Mouse (Mus musculus): ENCODE results near the gene Znrf1.

Gene Znrf1

GRCm38 (mm10) chr8:111631589-111631988 lies 95.7 kb downstream of the Znrf1 start:
- DNase-seq (ENCODE audit: low spot score) = no peak

GRCm38 (mm10) chr8:111632976-111633375 lies 97.1 kb downstream of the Znrf1 start:
- no peak for DNase-seq (ENCODE audit: low spot score)

GRCm38 (mm10) chr8:111638086-111638485 lies 102.2 kb downstream of the Znrf1 start:
- DNase-seq (ENCODE audit: low spot score) = no peak

DNA sequence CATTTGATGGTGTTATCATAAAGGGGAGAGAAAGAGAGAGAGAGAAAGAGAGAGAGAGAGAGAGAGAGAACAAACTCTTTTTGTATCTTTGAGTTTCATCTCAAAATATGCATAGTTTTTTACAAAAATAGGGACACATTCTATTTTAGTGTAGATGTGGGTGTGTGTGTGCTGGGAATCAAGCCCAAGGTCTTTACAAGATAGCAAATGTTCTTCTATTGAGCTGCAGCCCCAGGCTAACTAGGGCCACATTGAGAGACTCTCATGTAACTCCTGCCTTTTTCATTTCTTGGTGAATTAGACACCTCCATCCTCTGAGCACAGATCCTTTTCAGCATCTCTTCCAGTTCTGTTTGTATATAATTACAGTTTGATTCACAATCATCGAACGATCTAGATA lies 105.2 kb downstream of the Znrf1 start:
- DNase-seq (ENCODE audit: low spot score) = no peak

DNA sequence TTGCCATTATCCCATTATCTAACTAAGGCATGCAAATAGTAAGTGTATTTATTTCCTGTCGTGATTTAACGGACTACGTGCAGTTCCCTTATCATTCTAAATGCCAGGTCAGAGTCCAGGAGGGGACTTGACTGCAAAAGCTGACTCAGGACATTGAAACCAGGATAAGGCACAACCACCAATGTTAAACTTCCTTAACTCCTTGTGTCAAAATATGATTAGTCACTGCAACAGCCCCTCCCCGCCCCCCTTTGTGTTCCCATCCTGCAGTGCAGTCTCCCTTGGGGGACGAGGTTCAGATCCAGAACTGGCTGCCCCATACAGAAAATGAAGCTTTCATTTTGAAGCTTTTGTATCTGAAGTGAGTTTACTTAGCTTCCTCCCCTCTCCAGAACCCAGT lies 106.6 kb downstream of the Znrf1 start:
- no peak for DNase-seq (ENCODE audit: low spot score)

- DNase-seq (ENCODE audit: low spot score) = no peak
Observed at GRCm38 (mm10) chr8:111642939-111643263, 107.0 kb downstream of the Znrf1 start.

DNA sequence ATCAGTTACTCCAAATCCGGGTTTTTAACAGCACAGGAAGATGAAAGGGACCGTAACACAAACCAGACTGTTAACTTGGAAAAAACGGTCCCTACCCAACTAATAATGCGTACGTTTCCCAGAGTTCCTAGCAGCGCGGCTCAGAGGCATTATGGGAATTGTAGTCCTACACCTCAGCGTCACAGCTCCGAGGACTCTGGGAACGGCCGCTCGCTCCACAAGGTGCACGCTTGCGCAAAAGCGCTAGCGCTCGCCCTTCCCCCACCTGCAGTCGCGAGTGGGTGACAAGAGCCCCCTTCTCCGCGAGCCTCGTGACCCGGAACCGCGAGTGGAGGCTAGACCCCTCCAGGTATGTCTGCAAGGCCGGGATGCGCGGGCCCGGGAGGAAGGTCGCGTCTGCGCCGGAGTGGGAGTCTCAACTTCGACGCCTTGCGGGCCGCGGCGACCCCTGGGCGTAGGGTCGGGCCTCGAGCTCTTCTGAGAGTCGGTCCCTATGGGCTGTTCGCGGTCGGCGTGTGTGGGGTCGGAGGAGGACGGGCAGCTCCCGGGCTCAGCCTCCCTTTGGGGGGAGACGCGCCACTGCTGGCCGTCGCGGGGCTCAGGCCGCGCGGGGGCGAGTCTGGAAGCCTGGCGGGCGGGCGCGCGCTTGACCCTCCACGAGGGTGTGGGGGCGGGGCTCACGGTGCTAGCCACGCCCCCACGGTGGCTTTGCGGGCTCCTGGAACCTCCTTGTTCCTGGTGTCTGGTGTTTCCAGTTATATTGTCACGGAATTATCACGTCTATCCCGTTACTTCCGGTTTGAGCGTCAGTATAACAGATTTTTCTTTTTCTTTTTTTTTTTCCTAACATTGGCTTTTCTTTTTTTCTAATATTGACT lies 107.6 kb downstream of the Znrf1 start, which contains the start of gene Zfp1:
Zfp1 (plus strand) TSS at position 138 of the 878 bp plus-strand sequence.
- peak; percentile 77 for DNase-seq (ENCODE audit: low spot score)

- DNase-seq (ENCODE audit: low spot score) = peak; percentile 36
Observed at GRCm38 (mm10) chr8:111644286-111645051, 108.6 kb downstream of the Znrf1 start.

- no peak for DNase-seq (ENCODE audit: low spot score)
Observed at GRCm38 (mm10) chr8:111645715-111646114, 109.8 kb downstream of the Znrf1 start.

- DNase-seq (ENCODE audit: low spot score) = no peak
Observed at GRCm38 (mm10) chr8:111648834-111649233, 112.9 kb downstream of the Znrf1 start.

DNA sequence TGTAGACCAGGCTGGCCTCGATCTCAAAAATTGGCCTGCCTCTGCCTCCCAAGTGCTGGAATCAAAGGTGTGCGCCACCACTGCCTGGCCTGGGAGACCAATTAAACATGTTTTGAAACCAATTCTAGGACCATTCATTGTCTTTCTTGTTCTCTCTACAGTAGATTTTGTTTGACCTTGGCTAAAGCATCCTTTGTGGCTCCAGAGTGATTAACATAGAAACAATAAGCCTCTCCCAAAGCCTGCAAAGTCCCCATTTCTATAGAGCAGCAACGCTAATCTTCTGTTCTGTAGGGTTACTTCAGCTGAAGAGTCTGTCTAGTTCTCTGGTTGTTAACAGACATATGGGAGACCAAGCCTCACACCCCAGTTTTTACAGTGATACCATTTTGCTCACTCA lies 114.8 kb downstream of the Znrf1 start:
- no peak for DNase-seq (ENCODE audit: low spot score)

DNA sequence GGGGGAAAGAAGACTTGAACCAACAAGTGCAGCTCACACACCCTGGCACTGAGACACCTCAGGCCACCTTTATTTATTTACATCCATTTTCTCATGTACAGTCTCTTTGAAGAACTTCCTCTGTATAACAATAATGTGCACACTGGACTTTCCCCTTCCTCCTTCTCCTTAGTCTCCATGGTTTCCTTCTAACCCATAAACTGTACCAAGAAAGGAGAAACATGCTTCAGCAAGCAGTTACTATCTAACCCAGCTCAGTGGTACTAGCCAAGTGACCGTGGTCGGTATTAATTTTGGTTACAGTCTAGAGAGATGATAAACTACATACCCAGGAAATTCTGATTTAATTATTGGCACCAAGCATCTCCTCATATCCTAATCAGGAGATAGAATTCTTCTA lies 117.6 kb downstream of the Znrf1 start:
- DNase-seq (ENCODE audit: low spot score) = no peak

DNA sequence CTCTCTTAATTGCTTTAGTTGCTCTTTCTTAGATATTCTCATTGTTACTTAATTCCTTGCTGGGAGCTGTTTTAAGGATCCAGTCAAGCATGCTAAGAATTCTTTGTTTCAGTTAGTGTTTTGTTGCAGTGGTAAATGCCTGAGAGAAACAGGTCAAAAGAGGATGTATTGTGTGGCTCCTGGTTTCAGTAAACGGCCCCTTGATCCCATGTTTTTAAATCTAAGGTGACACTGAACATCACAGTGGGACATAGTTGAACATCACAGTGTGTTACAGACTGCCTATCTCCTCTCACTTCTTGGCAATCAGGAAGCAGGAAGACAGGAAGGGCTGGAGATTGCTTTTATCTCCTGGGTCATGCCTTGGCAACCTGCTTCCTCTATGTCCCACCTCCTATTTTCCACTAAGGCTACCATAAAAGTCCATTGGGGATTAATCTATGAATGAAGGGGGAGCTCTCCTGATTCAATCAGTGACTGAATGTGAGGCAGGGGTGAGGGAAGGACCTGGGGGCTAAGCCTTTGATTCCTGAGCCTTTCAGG lies 121.5 kb downstream of the Znrf1 start:
- DNase-seq (ENCODE audit: low spot score) = no peak

DNA sequence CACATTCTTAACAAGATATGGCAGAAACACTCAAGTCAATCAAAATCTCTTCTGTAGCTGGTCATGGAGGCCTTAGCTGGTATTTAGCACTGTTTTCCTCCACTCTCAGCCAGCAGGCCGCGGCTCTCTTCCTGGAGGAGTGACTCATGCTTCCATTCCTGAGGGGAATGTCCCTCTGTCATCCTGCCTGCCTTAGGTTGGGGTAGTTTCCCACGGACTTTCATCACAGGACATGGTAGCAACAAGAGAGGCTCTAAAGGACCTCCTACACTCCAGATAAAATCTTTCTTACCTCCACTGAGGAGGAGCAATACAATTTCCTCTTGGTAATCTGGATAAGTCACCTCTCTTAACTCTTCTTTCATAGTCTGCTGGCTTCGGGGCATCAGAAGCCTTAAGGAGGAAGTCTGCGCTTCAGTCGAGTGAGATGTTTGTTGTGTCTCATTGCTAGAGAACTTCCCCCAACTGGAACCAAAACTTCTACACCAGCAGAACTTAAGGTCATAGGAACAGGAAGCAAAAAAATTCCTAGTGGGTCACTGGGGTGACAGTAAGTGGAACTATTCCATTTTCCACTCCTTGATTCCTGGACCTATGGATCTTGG lies 123.0 kb downstream of the Znrf1 start:
- no peak for DNase-seq (ENCODE audit: low spot score)

DNA sequence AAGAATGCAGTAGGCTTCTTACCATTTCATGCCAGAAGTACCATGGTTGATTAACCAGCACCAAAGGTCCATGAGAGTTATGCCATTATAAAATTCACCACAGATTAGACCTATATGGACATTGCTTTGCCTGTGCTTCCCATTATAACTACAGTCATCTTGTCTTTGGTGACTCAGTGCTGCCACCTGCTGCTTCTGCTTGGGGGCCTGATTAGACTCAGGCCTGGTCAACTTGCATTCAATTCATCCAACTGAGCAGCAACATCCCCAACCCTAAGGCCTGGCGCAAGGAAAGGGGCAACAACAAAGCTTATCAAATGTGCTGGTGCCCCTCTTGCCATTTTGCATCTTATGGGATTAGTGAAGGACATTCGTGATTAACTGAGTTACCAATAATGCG lies 126.6 kb downstream of the Znrf1 start:
- DNase-seq (ENCODE audit: low spot score) = peak; percentile 48

GRCm38 (mm10) chr8:111666751-111667150 lies 130.9 kb downstream of the Znrf1 start:
- DNase-seq (ENCODE audit: low spot score) = no peak
